Mouse (Mus musculus) cerebellum, adult (tissue): ENCODE results near the gene Crispld2.
A peak's percentile ranks its signal among the peaks of the same experiment; 100 is the strongest.

ENCODE experiments used
- ATAC-seq: cut with Nextera tagmentation; 2 replicates; pipeline ENCODE4 v1.9.2; 2017; ENCODE audit warnings: mild to moderate bottlenecking, moderate library complexity, mixed read lengths; ENCODE audit not compliant: insufficient number of reproducible peaks, low FRiP score, low TSS enrichment

Crispld2 gene

GRCm38 (mm10) chr8:119992249-119992648 lies at the start of gene Crispld2:
Crispld2 (plus strand) TSS chr8:119992438.
- no peak for ATAC-seq

- no peak for ATAC-seq
Observed at GRCm38 (mm10) chr8:119943616-119944015, 48.6 kb upstream of the Crispld2 start.

GRCm38 (mm10) chr8:119944096-119944811 lies 48.0 kb upstream of the Crispld2 start:
- ATAC-seq = peak; percentile 57; the same call in 1 of the 2 replicates

- ATAC-seq = no peak
Observed at GRCm38 (mm10) chr8:119946326-119946865, 45.8 kb upstream of the Crispld2 start.

- no peak for ATAC-seq
Observed at GRCm38 (mm10) chr8:119947653-119948052, 44.6 kb upstream of the Crispld2 start.

- no peak for ATAC-seq
Observed at GRCm38 (mm10) chr8:119948340-119948739, 43.9 kb upstream of the Crispld2 start.

GRCm38 (mm10) chr8:119952282-119952681 lies 40.0 kb upstream of the Crispld2 start:
- ATAC-seq = no peak

GRCm38 (mm10) chr8:119952747-119953146 lies 39.5 kb upstream of the Crispld2 start:
- ATAC-seq = no peak

- ATAC-seq = no peak
Observed at GRCm38 (mm10) chr8:119955333-119955732, 36.9 kb upstream of the Crispld2 start.

- no peak for ATAC-seq
Observed at GRCm38 (mm10) chr8:119958076-119958475, 34.2 kb upstream of the Crispld2 start.

GRCm38 (mm10) chr8:119960531-119961104 lies 31.6 kb upstream of the Crispld2 start:
- ATAC-seq = peak; percentile 86

GRCm38 (mm10) chr8:119964859-119965258 lies 27.4 kb upstream of the Crispld2 start:
- no peak for ATAC-seq

GRCm38 (mm10) chr8:119967435-119967834 lies 24.8 kb upstream of the Crispld2 start:
- ATAC-seq = no peak

GRCm38 (mm10) chr8:119970169-119970568 lies 22.1 kb upstream of the Crispld2 start:
- no peak for ATAC-seq

- ATAC-seq = no peak
Observed at GRCm38 (mm10) chr8:119972558-119972957, 19.7 kb upstream of the Crispld2 start.

- 0 out of 2 replicates have a peak, but pooled peaks have one; percentile 15 for ATAC-seq
Observed at GRCm38 (mm10) chr8:119978770-119979381, 13.4 kb upstream of the Crispld2 start.

- no peak for ATAC-seq
Observed at GRCm38 (mm10) chr8:119981253-119981652, 11.0 kb upstream of the Crispld2 start.

GRCm38 (mm10) chr8:119984085-119984484 lies 8.2 kb upstream of the Crispld2 start:
- ATAC-seq = no peak

GRCm38 (mm10) chr8:119986174-119986573 lies 6.1 kb upstream of the Crispld2 start:
- ATAC-seq = no peak

- no peak for ATAC-seq
Observed at GRCm38 (mm10) chr8:119988087-119988486, 4.2 kb upstream of the Crispld2 start.

GRCm38 (mm10) chr8:119994114-119994513 lies 1.9 kb downstream of the Crispld2 start:
- no peak for ATAC-seq
